Mouse (Mus musculus) CD4-positive, CD25-positive, alpha-beta regulatory T cell (primary cell): ENCODE data around the gene Rasgrp4. TPM values are rescaled to one million over a fixed set of nuclear protein-coding genes. Genes with fewer than 3 reads are reported as not detected.

ENCODE experiments used
- polyA plus RNA-seq: library from polyadenylated mRNA; unstranded; fragments of 100-300 nt; shearing (Covaris generic); gene quantifications from one replicate; pipeline ENCODE4 v1.2.1, GENCODE M21; 2017

The Rasgrp4 gene
- polyA plus RNA-seq: 2.0 TPM

GRCm38 (mm10) chr7:29134693-29135386 lies at the start of gene Rasgrp4:
Rasgrp4 (plus strand) TSS chr7:29134851.

GRCm38 (mm10) chr7:29124970-29125369 lies 9.7 kb upstream of the Rasgrp4 start, which contains the start of gene Ryr1:
Ryr1 (minus strand) TSS chr7:29125179.

GRCm38 (mm10) chr7:29155838-29156782 lies 21.5 kb downstream of the Rasgrp4 start, which contains the start of gene Fam98c:
Fam98c (minus strand) TSS chr7:29156234.

GRCm38 (mm10) chr7:29170066-29170754 lies 35.6 kb downstream of the Rasgrp4 start, which contains the start of the genes Ggn and Spred3:
Ggn (plus strand) TSS chr7:29170210.
Spred3 (minus strand) TSS chr7:29170411.

GRCm38 (mm10) chr7:29180077-29180853 lies 45.6 kb downstream of the Rasgrp4 start, which contains the start of gene Psmd8:
Psmd8 (minus strand) TSS chr7:29180701.

Other genes starting within 250 kb of the Rasgrp4 start
- 301 TPM for gene Actn4, start 172.5 kb upstream of the Rasgrp4 start, polyA plus RNA-seq
- gene Eif3k, start 153.0 kb upstream of the Rasgrp4 start, polyA plus RNA-seq: 330 TPM
- 167 TPM for gene Map4k1, start 152.8 kb upstream of the Rasgrp4 start, polyA plus RNA-seq
- 0.02 TPM for gene Ryr1, start 9.7 kb upstream of the Rasgrp4 start, polyA plus RNA-seq
- gene Fam98c, start 21.4 kb downstream of the Rasgrp4 start, polyA plus RNA-seq: 76.0 TPM
- gene Ggn, start 35.4 kb downstream of the Rasgrp4 start, polyA plus RNA-seq: 0.23 TPM
- 0.16 TPM for gene Spred3, start 35.6 kb downstream of the Rasgrp4 start, polyA plus RNA-seq
- gene Psmd8, start 45.9 kb downstream of the Rasgrp4 start, polyA plus RNA-seq: 243 TPM
- gene Catsperg1, start 79.2 kb downstream of the Rasgrp4 start, polyA plus RNA-seq: 1.5 TPM
- 2.5 TPM for gene Kcnk6, start 97.7 kb downstream of the Rasgrp4 start, polyA plus RNA-seq
- 64.9 TPM for gene Yif1b, start 103.5 kb downstream of the Rasgrp4 start, polyA plus RNA-seq
- 2.6 TPM for gene 2200002D01Rik, start 113.6 kb downstream of the Rasgrp4 start, polyA plus RNA-seq
- 205 TPM for gene Spint2, start 147.1 kb downstream of the Rasgrp4 start, polyA plus RNA-seq
- not detected for gene Ppp1r14a, start 154.5 kb downstream of the Rasgrp4 start, polyA plus RNA-seq
- gene Dpf1, start 169.1 kb downstream of the Rasgrp4 start, polyA plus RNA-seq: not detected